Mouse (Mus musculus): ENCODE results near the gene Msi2. TPM values are rescaled to one million over a fixed set of nuclear protein-coding genes. Genes with fewer than 3 reads are reported as not detected.

The Msi2 gene
- polyA plus RNA-seq, 1 experiment, result 21.9 TPM

DNA sequence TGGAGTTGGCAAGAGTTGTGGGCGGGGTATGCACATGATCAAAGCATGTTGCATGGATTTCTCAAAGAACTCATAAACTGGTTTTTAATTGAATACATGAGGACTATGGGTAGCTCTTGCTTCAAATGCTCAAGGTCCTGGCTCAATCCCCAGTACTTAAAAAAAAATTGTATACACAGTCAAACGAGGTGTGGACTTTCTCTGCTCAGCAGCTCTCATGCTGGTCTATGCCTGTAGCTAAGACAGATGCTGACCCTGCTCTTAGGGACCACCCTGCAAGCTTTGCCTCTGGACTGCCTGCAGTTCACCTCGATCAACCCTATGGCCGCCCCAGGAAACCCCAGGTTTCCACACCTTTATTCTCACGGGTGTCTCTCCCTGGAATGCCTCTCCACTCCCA lies 127.7 kb downstream of the Msi2 start:
- no peak for TF ChIP-seq CTCF (IDR thresholded peaks at IDR 0.05; ENCODE audit: control insufficient read depth, insufficient read depth, low read length)
- no peak for TF ChIP-seq POLR2A (IDR thresholded peaks at IDR 0.05; ENCODE audit: borderline replicate concordance, control insufficient read depth, low read depth, low read length)
- no peaks in the 10 kb centered on the region; the same call in 1 of the 2 replicates for H3K4me1 ChIP-seq (ENCODE audit: control insufficient read depth, insufficient read depth, low read length)
- H3K4me3 ChIP-seq (replicated peaks; ENCODE audit: control insufficient read depth, low read depth, low read length), result no peak overlapping the region
- 78% methylated on average over 5 of the region's 5 CpGs for WGBS
- H3K27ac ChIP-seq (ENCODE audit: control insufficient read depth, insufficient read depth, low read depth, low read length, poor library complexity), result no peak overlapping the region

GRCm38 (mm10) chr11:88589641-88590040 lies 128.7 kb downstream of the Msi2 start:
- no peaks in the 10 kb centered on the region for H3K4me1 ChIP-seq (ENCODE audit: control insufficient read depth, insufficient read depth, low read length)
- 88% methylated on average over 6 of the region's 6 CpGs for WGBS
- H3K4me3 ChIP-seq (replicated peaks; ENCODE audit: control insufficient read depth, low read depth, low read length), result no peak overlapping the region
- TF ChIP-seq CTCF (IDR thresholded peaks at IDR 0.05; ENCODE audit: control insufficient read depth, insufficient read depth, low read length) (no peak), POLR2A (IDR thresholded peaks at IDR 0.05; ENCODE audit: borderline replicate concordance, control insufficient read depth, low read depth, low read length) (no peak)
- H3K27ac ChIP-seq (ENCODE audit: control insufficient read depth, insufficient read depth, low read depth, low read length, poor library complexity), result no peak overlapping the region

GRCm38 (mm10) chr11:88588688-88589210 lies 129.6 kb downstream of the Msi2 start:
- 91% methylated on average over 9 of the region's 9 CpGs for WGBS
- Histone ChIP-seq H3K4me3 (replicated peaks; ENCODE audit: control insufficient read depth, low read depth, low read length) (no peak overlapping the region), H3K4me1 (ENCODE audit: control insufficient read depth, insufficient read depth, low read length) (no peaks in the 10 kb centered on the region), H3K27ac (ENCODE audit: control insufficient read depth, insufficient read depth, low read depth, low read length, poor library complexity) (no peak overlapping the region)
- no peak for TF ChIP-seq POLR2A (IDR thresholded peaks at IDR 0.05; ENCODE audit: borderline replicate concordance, control insufficient read depth, low read depth, low read length)
- TF ChIP-seq CTCF (IDR thresholded peaks at IDR 0.05; ENCODE audit: control insufficient read depth, insufficient read depth, low read length), result no peak

GRCm38 (mm10) chr11:88587710-88588109 lies 130.6 kb downstream of the Msi2 start:
- Histone ChIP-seq H3K27ac (ENCODE audit: control insufficient read depth, insufficient read depth, low read depth, low read length, poor library complexity) (no peak overlapping the region), H3K4me3 (replicated peaks; ENCODE audit: control insufficient read depth, low read depth, low read length) (no peak overlapping the region), H3K4me1 (ENCODE audit: control insufficient read depth, insufficient read depth, low read length) (no peaks in the 10 kb centered on the region)
- TF ChIP-seq CTCF (IDR thresholded peaks at IDR 0.05; ENCODE audit: control insufficient read depth, insufficient read depth, low read length), result no peak
- no peak for TF ChIP-seq POLR2A (IDR thresholded peaks at IDR 0.05; ENCODE audit: borderline replicate concordance, control insufficient read depth, low read depth, low read length)
- 86% methylated on average over 5 of the region's 5 CpGs for WGBS

DNA sequence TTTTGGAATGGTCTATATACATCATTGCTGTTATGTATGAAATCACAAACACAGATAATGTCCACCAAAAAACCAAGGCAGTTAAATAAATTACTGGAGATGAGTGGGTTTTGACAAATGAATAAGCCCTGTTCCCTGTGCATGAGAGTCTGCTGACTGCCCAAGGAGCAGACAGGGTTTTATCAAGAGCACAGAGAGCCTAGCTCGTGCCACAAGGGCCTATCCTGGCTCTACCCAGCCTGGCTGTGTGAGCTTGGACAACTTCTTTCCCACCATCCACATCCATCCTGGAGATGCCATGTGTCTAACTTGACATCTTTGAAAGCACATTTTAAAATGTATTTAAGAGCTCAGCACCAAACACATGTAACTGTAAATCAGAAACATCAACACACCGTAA lies 132.4 kb downstream of the Msi2 start:
- H3K4me3 ChIP-seq (replicated peaks; ENCODE audit: control insufficient read depth, low read depth, low read length), result no peak overlapping the region
- WGBS, result 81% methylated on average over 2 of the region's 2 CpGs
- no peak overlapping the region for H3K27ac ChIP-seq (ENCODE audit: control insufficient read depth, insufficient read depth, low read depth, low read length, poor library complexity)
- H3K4me1 ChIP-seq (ENCODE audit: control insufficient read depth, insufficient read depth, low read length), result no peaks in the 10 kb centered on the region; the same call in 1 of the 2 replicates
- TF ChIP-seq CTCF (IDR thresholded peaks at IDR 0.05; ENCODE audit: control insufficient read depth, insufficient read depth, low read length) (no peak), POLR2A (IDR thresholded peaks at IDR 0.05; ENCODE audit: borderline replicate concordance, control insufficient read depth, low read depth, low read length) (no peak)

DNA sequence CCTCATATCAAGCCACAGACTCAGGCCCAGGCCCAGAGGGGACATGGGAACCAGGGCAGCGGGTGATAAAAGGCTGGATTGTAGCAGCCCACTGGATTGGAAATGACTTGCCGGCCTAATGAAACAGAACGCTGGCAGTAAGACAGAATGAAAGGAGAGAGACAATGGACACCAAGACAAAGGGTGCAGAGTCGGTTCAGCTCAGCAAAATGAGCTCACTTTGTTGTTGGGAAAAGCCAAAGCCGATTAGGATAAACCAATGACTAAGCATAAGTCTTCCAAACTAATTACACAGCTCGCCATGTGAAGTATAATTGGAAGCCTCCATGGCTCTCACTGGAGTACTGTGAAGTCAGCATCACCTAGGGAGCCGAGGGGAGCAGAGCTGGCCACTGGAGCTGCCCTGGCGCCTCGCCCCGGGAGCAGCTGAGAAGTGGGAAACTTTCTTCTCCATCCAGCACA lies 133.1 kb downstream of the Msi2 start:
- Histone ChIP-seq H3K27ac (ENCODE audit: control insufficient read depth, insufficient read depth, low read depth, low read length, poor library complexity) (no peak overlapping the region), H3K4me3 (replicated peaks; ENCODE audit: control insufficient read depth, low read depth, low read length) (no peak overlapping the region), H3K4me1 (ENCODE audit: control insufficient read depth, insufficient read depth, low read length) (no peaks in the 10 kb centered on the region; the same call in 1 of the 2 replicates)
- TF ChIP-seq CTCF (IDR thresholded peaks at IDR 0.05; ENCODE audit: control insufficient read depth, insufficient read depth, low read length) (no peak), POLR2A (IDR thresholded peaks at IDR 0.05; ENCODE audit: borderline replicate concordance, control insufficient read depth, low read depth, low read length) (no peak)
- 79% methylated on average over 10 of the region's 10 CpGs for WGBS

DNA sequence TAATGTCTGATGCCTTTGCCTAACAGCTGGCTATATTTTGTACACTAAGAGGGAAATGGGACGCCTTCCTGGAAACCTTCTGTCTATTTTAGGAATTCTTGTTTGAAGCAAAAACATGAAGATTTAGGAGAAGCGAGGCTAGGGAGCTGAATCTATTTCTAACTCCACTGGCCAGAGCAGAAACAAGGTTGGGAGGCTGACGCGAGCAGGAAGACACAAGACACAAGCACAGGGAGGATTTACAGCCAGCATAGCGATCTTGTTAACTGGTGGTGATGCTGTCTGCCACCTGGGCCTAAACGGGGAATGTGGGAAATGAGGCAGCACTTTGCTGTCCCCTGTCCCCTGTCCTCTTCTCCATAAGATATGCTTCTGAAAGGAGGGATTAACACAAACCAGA lies 134.4 kb downstream of the Msi2 start:
- 45% methylated on average over 6 of the region's 6 CpGs for WGBS
- Histone ChIP-seq H3K4me3 (replicated peaks; ENCODE audit: control insufficient read depth, low read depth, low read length) (no peak overlapping the region), H3K4me1 (ENCODE audit: control insufficient read depth, insufficient read depth, low read length) (no peaks in the 10 kb centered on the region; the same call in 1 of the 2 replicates), H3K27ac (ENCODE audit: control insufficient read depth, insufficient read depth, low read depth, low read length, poor library complexity) (no peak overlapping the region)
- no peak for TF ChIP-seq CTCF (IDR thresholded peaks at IDR 0.05; ENCODE audit: control insufficient read depth, insufficient read depth, low read length)
- no peak for TF ChIP-seq POLR2A (IDR thresholded peaks at IDR 0.05; ENCODE audit: borderline replicate concordance, control insufficient read depth, low read depth, low read length)

DNA sequence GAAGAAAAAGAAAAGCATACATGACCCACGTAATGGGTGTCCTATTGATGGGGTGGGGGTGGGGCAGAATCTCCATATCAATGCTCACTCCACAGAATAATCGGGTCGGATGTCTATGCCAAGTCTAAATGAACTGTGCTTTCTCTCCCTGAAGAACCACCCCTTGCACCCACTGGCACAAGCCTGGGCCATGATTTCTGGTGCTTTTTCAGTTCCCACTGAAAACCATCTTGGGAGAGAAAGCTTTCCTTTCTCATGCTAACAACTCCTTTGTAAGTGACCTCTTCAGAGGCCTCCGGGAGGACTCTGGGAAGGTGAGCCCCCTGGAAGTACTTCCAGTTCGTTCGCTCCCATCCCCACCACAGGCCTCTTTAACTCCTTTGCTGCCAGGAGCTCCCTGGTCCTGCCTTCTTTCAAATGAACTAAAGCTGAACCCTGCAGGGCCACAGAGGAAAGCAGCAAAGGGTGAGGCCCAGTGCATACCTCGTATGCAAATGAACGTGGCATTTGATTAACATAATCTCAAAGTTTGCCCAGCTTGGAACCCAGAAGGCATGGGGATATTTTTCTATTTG lies 135.0 kb downstream of the Msi2 start:
- WGBS, result 43% methylated on average over 8 of the region's 8 CpGs
- no peak overlapping the region for H3K27ac ChIP-seq (ENCODE audit: control insufficient read depth, insufficient read depth, low read depth, low read length, poor library complexity)
- TF ChIP-seq CTCF (IDR thresholded peaks at IDR 0.05; ENCODE audit: control insufficient read depth, insufficient read depth, low read length), result no peak
- TF ChIP-seq POLR2A (IDR thresholded peaks at IDR 0.05; ENCODE audit: borderline replicate concordance, control insufficient read depth, low read depth, low read length), result no peak
- no peaks in the 10 kb centered on the region; the same call in 1 of the 2 replicates for H3K4me1 ChIP-seq (ENCODE audit: control insufficient read depth, insufficient read depth, low read length)
- H3K4me3 ChIP-seq (replicated peaks; ENCODE audit: control insufficient read depth, low read depth, low read length), result no peak overlapping the region
